Mouse (Mus musculus) hematopoietic multipotent progenitor cell, adult 10-12 weeks (in vitro differentiated cells): ENCODE data around the gene Espl1. TPM values are rescaled to one million over a fixed set of nuclear protein-coding genes. Genes with fewer than 3 reads are reported as not detected.

Experiments used
- polyA plus RNA-seq: library from polyadenylated mRNA; stranded (reverse); fragments of >175 nt; gene quantifications from 2 replicates; pipeline ENCODE4 v1.2.3, GENCODE M21; 2012; ENCODE audit warnings: low replicate concordance

The Espl1 gene
- polyA plus RNA-seq: 2.9 and 6.9 TPM in 2 replicates

DNA sequence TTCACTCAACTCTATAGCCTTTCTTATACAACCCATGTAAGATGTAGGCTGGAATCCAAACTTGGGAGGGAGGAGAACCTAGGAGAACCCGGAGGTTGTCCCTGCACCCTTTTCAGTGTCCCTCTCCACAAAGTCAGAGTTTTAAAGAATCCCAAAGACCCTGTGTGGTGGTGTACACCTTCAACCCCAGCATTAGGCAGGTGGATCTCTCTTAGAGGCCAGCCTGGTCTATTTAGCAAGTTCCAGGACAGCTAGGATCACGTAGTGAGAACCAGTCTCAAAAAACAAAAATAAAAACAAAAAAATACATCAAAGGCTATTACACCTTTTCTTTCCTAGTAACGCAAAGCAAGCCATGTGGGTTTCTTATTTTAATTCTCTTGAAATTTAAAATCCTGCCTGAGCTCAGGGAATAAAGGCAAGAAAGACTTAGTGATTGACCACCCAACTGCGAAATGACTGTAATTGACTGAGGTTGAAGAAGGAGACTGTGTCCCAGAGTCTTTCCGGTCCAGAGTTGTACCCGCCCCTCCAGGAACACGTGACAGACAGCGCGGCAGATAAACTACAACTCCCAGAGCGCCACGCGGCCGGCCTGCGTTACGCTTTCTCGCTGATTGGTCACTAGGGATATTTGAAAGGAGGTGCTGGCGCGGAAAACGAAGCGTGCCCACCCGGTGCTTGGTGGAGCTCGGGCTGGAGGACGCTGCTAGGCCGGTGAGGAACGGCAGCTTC, at the start of gene Espl1:
Espl1 (plus strand) TSS at position 634 of the 735 bp plus-strand sequence.

GRCm38 (mm10) chr15:102257202-102258075, 38.6 kb upstream of the Espl1 start, which contains the start of gene Rarg:
TSS of gene Rarg (minus strand) at chr15:102257517.

DNA sequence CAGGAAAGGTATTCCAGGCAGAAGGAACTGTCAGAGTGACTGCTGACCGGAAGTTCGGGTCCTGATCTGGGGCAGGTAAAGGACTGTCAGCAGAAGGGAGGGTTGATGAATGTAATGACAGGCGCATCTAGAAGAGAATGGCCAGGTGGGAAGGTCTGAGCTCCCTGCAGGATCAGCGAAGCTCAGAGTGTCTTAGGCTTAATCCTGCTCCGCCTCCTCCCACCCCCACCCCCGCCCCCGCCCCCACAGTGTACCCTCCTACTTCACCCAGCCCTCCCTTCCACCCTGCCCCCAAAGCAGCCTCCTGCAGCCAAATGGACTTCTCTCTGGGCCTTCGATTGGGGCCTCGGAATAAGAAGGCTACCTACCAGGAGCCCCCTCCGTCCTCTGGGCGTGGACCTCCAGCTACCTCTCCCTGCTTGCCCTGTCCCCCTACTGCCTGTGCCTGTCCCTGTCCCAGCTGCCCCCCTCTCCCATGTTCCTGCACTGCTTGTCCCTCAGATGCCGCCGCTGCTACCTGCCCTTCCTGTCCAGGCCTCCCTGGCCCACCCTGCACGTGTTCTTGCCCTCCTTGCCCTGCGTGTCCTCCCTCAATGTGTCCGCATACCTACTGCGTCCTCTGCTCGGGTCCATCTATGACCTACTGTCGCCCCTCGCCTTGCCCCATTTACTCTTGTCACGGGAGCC, 25.6 kb upstream of the Espl1 start, which contains the start of gene Gm9918:
Gm9918 (plus strand) TSS at position 290 of the 687 bp plus-strand sequence.

GRCm38 (mm10) chr15:102279092-102279782, 16.8 kb upstream of the Espl1 start, which contains the start of gene Mfsd5:
TSS of gene Mfsd5 (plus strand) at chr15:102279454.

GRCm38 (mm10) chr15:102326022-102326576, 30.0 kb downstream of the Espl1 start, which contains the start of gene Pfdn5:
TSS of gene Pfdn5 (plus strand) at chr15:102326116.

GRCm38 (mm10) chr15:102331610-102332015, 35.5 kb downstream of the Espl1 start, which contains the start of gene Myg1:
TSS of gene Myg1 (plus strand) at chr15:102331709.

DNA sequence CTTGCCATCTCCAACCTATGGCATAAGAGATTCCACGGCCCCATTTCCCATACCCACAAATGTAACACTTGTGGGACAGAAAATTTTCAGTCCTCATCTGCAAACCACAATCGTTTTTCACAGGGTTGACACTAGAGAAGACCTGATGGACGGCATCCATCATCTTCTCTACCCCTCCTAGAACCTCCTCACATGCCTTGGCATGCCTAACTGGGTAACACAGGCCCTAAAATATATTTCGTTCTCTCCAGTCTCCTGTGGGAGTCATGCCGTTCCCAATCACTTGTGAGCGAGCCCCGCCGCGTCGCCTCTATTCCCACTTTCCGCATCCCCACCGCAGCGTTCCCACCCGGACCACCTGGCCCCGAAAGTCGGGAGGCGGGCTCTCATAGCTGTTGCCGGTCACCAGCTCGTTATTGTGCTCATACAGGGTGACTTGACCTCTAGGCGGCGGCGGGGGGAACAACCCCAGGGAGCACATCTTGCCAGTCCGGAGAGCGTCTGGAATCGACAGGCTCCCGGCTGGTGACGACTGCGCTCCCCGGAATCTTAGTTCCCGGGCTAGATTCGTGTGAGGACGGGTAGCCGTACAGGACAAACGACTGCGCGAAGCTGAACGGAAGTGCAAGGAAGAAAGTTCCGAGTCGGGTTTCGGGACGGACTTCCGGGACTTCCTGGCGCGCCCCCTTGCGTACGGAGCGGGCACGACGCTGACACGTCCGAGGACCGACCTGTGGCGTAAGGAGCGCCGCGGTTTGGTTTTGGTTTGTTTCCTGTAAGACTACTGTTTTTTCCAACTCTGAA, 54.3 kb downstream of the Espl1 start, which contains the start of gene Aaas:
Aaas (minus strand) TSS at position 634 of the 804 bp plus-strand sequence.

DNA sequence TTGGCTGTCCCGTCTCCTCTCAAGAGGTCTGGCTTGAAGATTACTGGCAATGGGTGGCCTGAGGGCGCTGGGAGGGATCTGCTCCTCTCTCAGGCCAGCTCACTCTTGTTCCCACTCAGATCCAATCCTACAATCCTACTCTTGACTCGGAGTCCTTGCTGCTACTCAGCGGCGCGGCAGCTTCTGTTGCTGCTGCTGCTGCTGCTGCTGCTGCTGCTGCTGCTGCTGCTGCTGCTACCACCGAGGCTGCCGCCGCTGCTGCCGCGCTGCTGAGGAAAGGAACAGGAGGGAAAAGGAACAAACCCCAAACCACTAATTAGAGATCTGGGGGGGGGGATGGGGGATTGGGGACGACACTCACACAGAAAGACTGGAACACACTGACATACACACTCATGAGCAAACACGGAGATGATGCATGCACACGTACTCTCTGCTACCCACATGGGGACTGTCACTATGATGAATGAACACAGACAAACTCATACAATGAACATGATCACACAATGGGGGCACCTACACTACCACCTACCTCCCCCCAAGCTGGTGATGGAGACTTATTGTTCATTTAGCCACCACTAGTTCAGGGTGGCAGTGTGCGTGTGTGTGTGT, 70.8 kb downstream of the Espl1 start, which contains the start of gene Sp7:
Sp7 (minus strand) TSS at position 450 of the 612 bp plus-strand sequence.

Other genes starting within 250 kb of the Espl1 start
- 93.4 and 169 TPM in 2 replicates for gene Eif4b, start 222.5 kb upstream of the Espl1 start, polyA plus RNA-seq
- 1.7 and 2.5 TPM in 2 replicates for gene Tns2, start 195.9 kb upstream of the Espl1 start, polyA plus RNA-seq
- gene Spryd3, start 160.0 kb upstream of the Espl1 start, polyA plus RNA-seq: 11.8 and 25.2 TPM in 2 replicates
- gene Igfbp6, start 151.9 kb upstream of the Espl1 start, polyA plus RNA-seq: 1.1 and 3.3 TPM in 2 replicates
- 1.0 and 2.3 TPM in 2 replicates for gene Soat2, start 145.7 kb upstream of the Espl1 start, polyA plus RNA-seq
- 23.6 and 23.9 TPM in 2 replicates for gene Zfp740, start 93.0 kb upstream of the Espl1 start, polyA plus RNA-seq
- gene Csad, start 91.5 kb upstream of the Espl1 start, polyA plus RNA-seq: 26.3 and 33.6 TPM in 2 replicates
- gene Itgb7, start 64.3 kb upstream of the Espl1 start, polyA plus RNA-seq: 423 and 1,128 TPM in 2 replicates
- 54.7 and 138 TPM in 2 replicates for gene Rarg, start 38.7 kb upstream of the Espl1 start, polyA plus RNA-seq
- 0.07 TPM in 1 of 2 replicates, not detected in the other for gene Gm9918, start 25.7 kb upstream of the Espl1 start, polyA plus RNA-seq
- 64.6 and 64.7 TPM in 2 replicates for gene Mfsd5, start 16.8 kb upstream of the Espl1 start, polyA plus RNA-seq
- gene Pfdn5, start 29.9 kb downstream of the Espl1 start, polyA plus RNA-seq: 15.0 and 71.0 TPM in 2 replicates
- 20.9 and 82.7 TPM in 2 replicates for gene Myg1, start 35.4 kb downstream of the Espl1 start, polyA plus RNA-seq
- 28.1 and 59.8 TPM in 2 replicates for gene Aaas, start 54.5 kb downstream of the Espl1 start, polyA plus RNA-seq
- gene Sp7, start 70.9 kb downstream of the Espl1 start, polyA plus RNA-seq: not detected in 2 replicates
- gene Sp1, start 109.9 kb downstream of the Espl1 start, polyA plus RNA-seq: 11.4 and 48.9 TPM in 2 replicates
- 0.81 and 1.1 TPM in 2 replicates for gene Amhr2, start 149.1 kb downstream of the Espl1 start, polyA plus RNA-seq
- gene Prr13, start 162.8 kb downstream of the Espl1 start, polyA plus RNA-seq: 110 and 542 TPM in 2 replicates
- gene Pcbp2, start 174.3 kb downstream of the Espl1 start, polyA plus RNA-seq: 125 and 498 TPM in 2 replicates
- not detected in 2 replicates for gene Gm10337, start 207.5 kb downstream of the Espl1 start, polyA plus RNA-seq
- gene Map3k12, start 220.8 kb downstream of the Espl1 start, polyA plus RNA-seq: 1.7 and 3.3 TPM in 2 replicates
- 54.5 and 62.8 TPM in 2 replicates for gene Tarbp2, start 221.9 kb downstream of the Espl1 start, polyA plus RNA-seq
- 3.1 and 5.3 TPM in 2 replicates for gene Npff, start 228.7 kb downstream of the Espl1 start, polyA plus RNA-seq